Mouse (Mus musculus) cerebral cortex, adult 2 months (tissue): ENCODE results near the gene Mup14.

ENCODE experiments used
- WGBS: fragments of 180-500 bp; shearing (Covaris S2); methylation state at CpG from one replicate; pipeline ENCODE4 v1.1.7; 2018; 5-methylcytosine and 5-hydroxymethylcytosine counted together

Gene Mup14

GRCm38 (mm10) chr4:61303900-61304299, at the start of gene Mup14:
Mup14 (minus strand) TSS chr4:61304000.
- WGBS = 87% methylated on average over 5 of the region's 6 CpGs

GRCm38 (mm10) chr4:61338108-61338507, 34.3 kb upstream of the Mup14 start:
- 80% methylated on average over 3 of the region's 5 CpGs for WGBS
